Mouse (Mus musculus) 3134 (cell line): ENCODE measurements around the gene Piezo1.

Source experiments
- DNase-seq: peaks from one replicate; pipeline ENCODE4 v3.0.0-alpha.2; 2011; ENCODE audit warnings: low spot score; ENCODE audit not compliant: insufficient read length; ENCODE audit errors: extremely low read depth

Gene Piezo1

GRCm38 (mm10) chr8:122512392-122512791 lies 38.7 kb downstream of the Piezo1 start:
- DNase-seq = no peak

GRCm38 (mm10) chr8:122511552-122511951 lies 39.6 kb downstream of the Piezo1 start:
- DNase-seq = no peak

- DNase-seq = peak; percentile 50
Observed at GRCm38 (mm10) chr8:122500856-122501255, 50.3 kb downstream of the Piezo1 start.

- no peak for DNase-seq
Observed at GRCm38 (mm10) chr8:122497912-122498311, 53.2 kb downstream of the Piezo1 start.

GRCm38 (mm10) chr8:122497016-122497734 lies 54.0 kb downstream of the Piezo1 start:
- DNase-seq = no peak

- no peak for DNase-seq
Observed at GRCm38 (mm10) chr8:122488387-122488786, 62.7 kb downstream of the Piezo1 start.

GRCm38 (mm10) chr8:122484831-122485230 lies 66.3 kb downstream of the Piezo1 start:
- no peak for DNase-seq

- DNase-seq = no peak
Observed at GRCm38 (mm10) chr8:122483877-122484276, 67.3 kb downstream of the Piezo1 start.

- no peak for DNase-seq
Observed at GRCm38 (mm10) chr8:122482448-122482847, 68.7 kb downstream of the Piezo1 start.

GRCm38 (mm10) chr8:122475580-122476320 lies 75.4 kb downstream of the Piezo1 start, which contains the start of the genes Rnf166 and Ctu2:
TSS of gene Rnf166 (minus strand) at chr8:122476064.
TSS of gene Ctu2 (plus strand) at chr8:122476143.
- peak; percentile 83 for DNase-seq

- DNase-seq = peak; percentile 49
Observed at GRCm38 (mm10) chr8:122474951-122475560, 76.1 kb downstream of the Piezo1 start.

- DNase-seq = no peak
Observed at GRCm38 (mm10) chr8:122473911-122474421, 77.2 kb downstream of the Piezo1 start.

GRCm38 (mm10) chr8:122470691-122471090 lies 80.4 kb downstream of the Piezo1 start:
- no peak for DNase-seq

GRCm38 (mm10) chr8:122469965-122470364 lies 81.2 kb downstream of the Piezo1 start:
- no peak for DNase-seq

- DNase-seq = no peak
Observed at GRCm38 (mm10) chr8:122469407-122469806, 81.7 kb downstream of the Piezo1 start.

- DNase-seq = no peak
Observed at GRCm38 (mm10) chr8:122467816-122468215, 83.3 kb downstream of the Piezo1 start.

- DNase-seq = no peak
Observed at GRCm38 (mm10) chr8:122464985-122465384, 86.1 kb downstream of the Piezo1 start.

- no peak for DNase-seq
Observed at GRCm38 (mm10) chr8:122463651-122464640, 87.2 kb downstream of the Piezo1 start.

GRCm38 (mm10) chr8:122462510-122462909 lies 88.6 kb downstream of the Piezo1 start:
- no peak for DNase-seq
